Mouse (Mus musculus): ENCODE measurements around the gene Tm7sf2. TPM values are rescaled to one million over a fixed set of nuclear protein-coding genes. Genes with fewer than 3 reads are reported as not detected.

Tm7sf2 gene
- polyA plus RNA-seq (2015; fragmentation: Nextera tagmentation; extraction: Ambion mirVana): 14.6 and 19.7 TPM in 2 replicates

DNA sequence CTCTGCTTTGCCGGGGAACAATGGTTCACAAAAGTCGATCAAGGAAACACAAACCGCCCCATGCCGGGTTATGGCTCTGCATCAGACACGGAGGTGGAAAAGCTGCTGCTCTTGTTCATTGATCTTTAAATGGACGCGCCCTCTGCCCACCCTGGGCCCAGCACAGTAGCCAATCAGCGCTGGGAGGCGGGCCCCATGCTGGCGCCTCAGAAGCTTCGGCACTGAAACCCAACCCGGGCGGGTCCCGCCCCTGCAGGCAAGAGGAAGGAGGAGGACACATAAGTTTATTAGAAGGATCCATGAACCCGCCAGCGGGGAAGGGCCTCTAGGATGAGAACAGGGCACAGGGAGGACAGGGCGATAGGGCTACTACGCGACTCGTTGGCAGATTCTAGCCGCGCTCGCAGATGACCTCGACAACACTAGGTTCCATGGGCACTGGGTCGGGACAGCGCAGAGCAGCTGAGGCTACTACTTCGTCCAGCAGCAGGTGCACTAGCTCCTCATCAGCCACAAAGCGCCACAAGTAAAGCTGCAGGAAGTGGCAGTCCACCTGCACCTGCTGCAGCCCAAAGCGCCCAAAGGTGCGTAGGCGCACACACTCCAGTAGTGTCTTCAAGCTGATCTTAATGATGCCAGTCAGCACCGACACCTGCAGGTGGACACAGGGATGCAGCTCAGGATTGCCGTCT lies at the start of gene Tm7sf2:
Gene Tm7sf2 (minus strand): TSS at position 650 of the 692 bp plus-strand sequence.

DNA sequence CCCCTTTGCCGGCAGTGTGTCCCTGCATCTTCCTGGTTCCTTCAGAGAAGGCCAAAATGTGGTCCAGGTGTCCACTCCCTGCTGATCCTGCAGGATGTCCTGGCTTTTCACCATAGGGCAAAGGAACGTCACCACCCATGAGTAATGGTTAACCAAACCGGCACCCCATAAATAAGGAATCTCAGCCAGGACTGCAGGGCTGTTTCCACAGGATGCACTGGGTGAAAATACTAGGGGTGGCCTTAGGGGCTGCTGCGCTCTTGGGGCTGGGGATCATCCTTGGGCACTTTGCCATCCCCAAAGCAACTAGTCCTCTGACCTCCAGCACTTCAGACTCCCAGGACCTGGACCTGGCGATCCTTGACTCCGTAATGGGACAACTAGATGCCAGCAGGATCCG lies 37.4 kb upstream of the Tm7sf2 start, which contains the start of gene Naaladl1:
Gene Naaladl1 (plus strand): TSS at position 197 of the 400 bp plus-strand sequence.

DNA sequence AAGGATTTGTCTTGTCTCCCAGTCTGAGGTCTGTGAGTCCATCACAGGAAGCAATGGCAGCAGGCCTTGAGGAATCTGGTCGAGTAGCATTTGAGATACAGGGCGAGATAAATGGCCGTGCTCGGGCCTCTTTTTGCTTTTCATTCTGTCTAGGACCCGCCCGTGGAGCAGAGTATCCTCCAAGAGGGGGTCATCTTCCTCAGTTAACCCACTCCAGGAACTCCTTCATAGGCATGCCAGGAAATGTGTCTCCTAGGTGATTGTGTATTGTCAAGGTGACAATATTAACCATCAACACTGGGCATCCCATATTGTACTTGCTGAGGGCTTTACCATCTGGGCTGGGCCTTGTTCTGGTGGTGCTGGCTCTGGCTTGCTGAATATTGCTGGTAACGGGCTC lies 25.9 kb upstream of the Tm7sf2 start, which contains the start of gene AC131692.1:
Gene AC131692.1 (plus strand): TSS at position 301 of the 400 bp plus-strand sequence.

DNA sequence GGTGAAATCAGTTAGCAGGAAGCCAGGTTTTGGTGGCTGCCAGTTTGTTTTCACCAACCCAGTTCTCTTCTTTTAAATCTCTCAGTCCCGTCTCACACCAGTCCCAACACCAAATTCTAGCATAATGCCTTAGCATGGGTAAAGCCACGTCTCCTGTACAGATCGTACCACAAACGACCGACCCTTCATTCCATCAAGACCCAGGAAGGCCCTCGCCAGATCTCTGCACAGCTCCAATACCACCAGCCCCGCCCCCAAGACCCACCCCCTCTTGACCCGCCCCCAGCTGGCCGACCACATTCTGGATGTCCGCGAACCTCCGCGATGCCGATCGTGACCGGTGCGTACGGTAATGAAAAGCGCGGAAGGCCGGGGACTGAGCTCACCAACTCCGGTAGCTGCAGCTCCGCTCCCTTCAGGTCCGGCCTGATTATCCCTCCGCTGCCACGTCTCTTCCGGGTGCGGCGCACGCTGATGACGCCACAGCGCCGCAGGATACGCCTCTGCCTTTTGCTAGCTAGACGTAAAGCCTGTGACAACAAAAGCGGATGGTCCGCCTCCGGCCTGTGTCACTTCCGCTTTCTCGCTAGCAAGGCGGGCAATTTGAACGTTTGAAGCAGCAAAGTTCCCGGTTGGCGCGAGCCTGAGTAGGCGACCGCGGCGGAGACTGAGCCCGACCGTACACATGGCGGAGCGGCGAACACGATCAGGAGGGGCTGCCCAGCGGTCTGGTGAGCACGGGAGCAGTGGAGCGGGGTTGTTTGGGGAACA lies 16.5 kb upstream of the Tm7sf2 start, which contains the start of the genes Zfpl1 and Cdca5:
Gene Zfpl1 (minus strand): TSS at position 479 of the 771 bp plus-strand sequence.
Gene Cdca5 (plus strand): TSS at position 506 of the 771 bp plus-strand sequence.

GRCm38 (mm10) chr19:6082156-6082555 lies 14.0 kb upstream of the Tm7sf2 start, which contains the start of gene Gm28374:
Gene Gm28374, minus strand, starts transcription at chr19:6082256.

GRCm38 (mm10) chr19:6079983-6080480 lies 11.9 kb upstream of the Tm7sf2 start, which contains the start of gene Tmem262:
Gene Tmem262, plus strand, starts transcription at chr19:6080033.

GRCm38 (mm10) chr19:6076564-6077393 lies 8.6 kb upstream of the Tm7sf2 start, which contains the start of gene Vps51:
Gene Vps51, minus strand, starts transcription at chr19:6077231.

DNA sequence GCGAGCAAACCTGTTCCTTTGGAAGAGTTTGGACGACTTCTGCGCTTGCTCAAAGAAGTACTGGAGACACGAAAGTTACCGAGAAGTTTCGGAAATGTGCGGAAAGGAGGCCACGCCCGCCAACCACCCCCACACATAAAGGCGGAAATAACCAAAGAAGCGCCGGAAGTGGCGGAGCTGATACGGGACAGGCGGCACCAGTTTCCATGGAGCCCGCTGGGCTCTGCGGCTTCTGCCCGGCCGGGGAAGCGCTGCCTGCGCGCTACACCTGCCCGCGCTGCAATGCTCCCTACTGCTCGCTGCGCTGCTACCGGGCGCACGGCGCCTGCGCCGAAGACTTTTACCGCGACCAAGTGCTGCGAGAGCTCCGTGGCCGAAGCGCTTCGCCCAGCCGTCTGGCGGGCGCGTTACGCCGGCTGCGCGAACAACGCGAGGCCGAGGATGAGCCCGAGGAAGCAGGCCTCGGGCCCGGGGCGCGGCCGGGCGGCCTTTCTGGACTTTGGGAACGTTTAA lies 7.1 kb downstream of the Tm7sf2 start, which contains the start of gene Znhit2:
Gene Znhit2 (plus strand): TSS at position 172 of the 513 bp plus-strand sequence.

DNA sequence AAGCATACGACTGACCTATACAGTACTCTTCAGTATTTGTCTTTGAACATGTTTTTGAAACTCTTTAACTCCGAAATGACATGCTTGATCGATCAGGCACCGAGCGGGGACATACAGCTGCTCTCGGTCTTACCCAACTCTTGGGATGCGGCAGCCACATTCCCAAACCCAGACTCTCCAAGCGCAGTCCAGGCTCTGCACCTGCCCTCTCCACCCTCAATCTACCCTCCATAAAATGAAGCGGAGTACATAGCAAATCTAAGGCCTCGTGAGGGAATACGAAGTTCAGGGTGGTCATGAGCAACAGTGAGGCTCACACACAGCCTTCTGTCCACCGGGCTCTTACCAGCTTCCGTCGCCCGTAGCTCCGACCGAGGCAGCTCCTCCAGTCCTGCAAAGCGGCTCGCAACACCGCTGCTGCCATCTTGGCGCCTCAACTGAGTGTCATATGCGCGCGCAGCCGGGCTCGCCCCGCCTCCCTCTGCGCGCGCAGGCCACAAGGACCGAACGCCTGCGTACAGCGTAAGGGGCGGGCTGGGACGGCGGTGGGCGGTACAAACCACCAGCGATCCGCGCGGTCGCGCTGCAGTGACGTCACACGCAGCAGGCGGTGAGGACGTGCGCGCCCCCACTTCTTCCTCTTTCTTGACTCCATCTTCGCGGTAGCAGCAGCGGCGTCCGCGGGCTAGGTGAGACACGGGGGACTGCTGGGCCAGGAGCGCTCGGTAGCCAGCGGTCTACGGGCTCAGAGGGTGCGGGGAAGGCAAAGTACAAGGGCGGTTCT lies 10.7 kb downstream of the Tm7sf2 start, which contains the start of the genes Mrpl49 and Fau:
Gene Mrpl49 (minus strand): TSS at position 473 of the 784 bp plus-strand sequence.
Gene Fau (plus strand): TSS at position 532 of the 784 bp plus-strand sequence.

GRCm38 (mm10) chr19:6046294-6047153 lies 21.6 kb downstream of the Tm7sf2 start, which contains the start of gene Syvn1:
Gene Syvn1, plus strand, starts transcription at chr19:6046576.

GRCm38 (mm10) chr19:6015511-6016315 lies 52.5 kb downstream of the Tm7sf2 start, which contains the start of gene Capn1:
Gene Capn1, minus strand, starts transcription at chr19:6015897.

Small RNA genes within 50 kb of the gene (microRNA-seq; reads per million reads assigned to microRNA genes)
- 1.5 reads per million for gene Mir6988

Other genes starting within 250 kb of the Tm7sf2 start
- gene Frmd8, start 193.1 kb downstream of the Tm7sf2 start, polyA plus RNA-seq (2015; fragmentation: Nextera tagmentation; extraction: Ambion mirVana): 14.8 and 15.1 TPM in 2 replicates
- 3.7 and 4.5 TPM in 2 replicates for gene Slc25a45, start 190.6 kb downstream of the Tm7sf2 start, polyA plus RNA-seq (2015; fragmentation: Nextera tagmentation; extraction: Ambion mirVana)
- 0.47 and 0.54 TPM in 2 replicates for gene Tigd3, start 174.2 kb downstream of the Tm7sf2 start, polyA plus RNA-seq (2015; fragmentation: Nextera tagmentation; extraction: Ambion mirVana)
- 52.6 and 59.0 TPM in 2 replicates for gene Dpf2, start 155.4 kb downstream of the Tm7sf2 start, polyA plus RNA-seq (2015; fragmentation: Nextera tagmentation; extraction: Ambion mirVana)
- gene Cdc42ep2, start 143.6 kb downstream of the Tm7sf2 start, polyA plus RNA-seq (2015; fragmentation: Nextera tagmentation; extraction: Ambion mirVana): 18.8 and 20.3 TPM in 2 replicates
- gene Pola2, start 104.2 kb downstream of the Tm7sf2 start, polyA plus RNA-seq (2015; fragmentation: Nextera tagmentation; extraction: Ambion mirVana): 41.8 and 42.6 TPM in 2 replicates
- gene Slc22a20, start 82.2 kb downstream of the Tm7sf2 start, polyA plus RNA-seq (2015; fragmentation: Nextera tagmentation; extraction: Ambion mirVana): 0.31 and 0.34 TPM in 2 replicates
- gene Capn1, start 52.5 kb downstream of the Tm7sf2 start, polyA plus RNA-seq (2015; fragmentation: Nextera tagmentation; extraction: Ambion mirVana): 30.2 and 32.8 TPM in 2 replicates
- gene Syvn1, start 21.8 kb downstream of the Tm7sf2 start, polyA plus RNA-seq (2015; fragmentation: Nextera tagmentation; extraction: Ambion mirVana): 16.7 and 19.3 TPM in 2 replicates
- 29.8 and 33.9 TPM in 2 replicates for gene Mrpl49, start 10.6 kb downstream of the Tm7sf2 start, polyA plus RNA-seq (2015; fragmentation: Nextera tagmentation; extraction: Ambion mirVana)
- 611 and 659 TPM in 2 replicates for gene Fau, start 10.5 kb downstream of the Tm7sf2 start, polyA plus RNA-seq (2015; fragmentation: Nextera tagmentation; extraction: Ambion mirVana)
- 27.6 and 28.5 TPM in 2 replicates for gene Znhit2, start 7.2 kb downstream of the Tm7sf2 start, polyA plus RNA-seq (2015; fragmentation: Nextera tagmentation; extraction: Ambion mirVana)
- 37.0 and 41.4 TPM in 2 replicates for gene Vps51, start 8.9 kb upstream of the Tm7sf2 start, polyA plus RNA-seq (2015; fragmentation: Nextera tagmentation; extraction: Ambion mirVana)
- gene Tmem262, start 11.7 kb upstream of the Tm7sf2 start, polyA plus RNA-seq (2015; fragmentation: Nextera tagmentation; extraction: Ambion mirVana): not detected in 2 replicates
- gene Gm28374, start 13.9 kb upstream of the Tm7sf2 start, polyA plus RNA-seq (2015; fragmentation: Nextera tagmentation; extraction: Ambion mirVana): 0.35 and 0.64 TPM in 2 replicates
- 46.9 and 47.9 TPM in 2 replicates for gene Zfpl1, start 16.6 kb upstream of the Tm7sf2 start, polyA plus RNA-seq (2015; fragmentation: Nextera tagmentation; extraction: Ambion mirVana)
- 4.7 and 8.0 TPM in 2 replicates for gene Cdca5, start 16.6 kb upstream of the Tm7sf2 start, polyA plus RNA-seq (2015; fragmentation: Nextera tagmentation; extraction: Ambion mirVana)
- gene AC131692.1, start 26.0 kb upstream of the Tm7sf2 start, polyA plus RNA-seq (2015; fragmentation: Nextera tagmentation; extraction: Ambion mirVana): not detected in 2 replicates
- gene Naaladl1, start 37.4 kb upstream of the Tm7sf2 start, polyA plus RNA-seq (2015; fragmentation: Nextera tagmentation; extraction: Ambion mirVana): 0.08 TPM in 1 of 2 replicates, not detected in the other
- 23.3 and 26.6 TPM in 2 replicates for gene Sac3d1, start 50.3 kb upstream of the Tm7sf2 start, polyA plus RNA-seq (2015; fragmentation: Nextera tagmentation; extraction: Ambion mirVana)
- 14.6 and 15.8 TPM in 2 replicates for gene Snx15, start 59.9 kb upstream of the Tm7sf2 start, polyA plus RNA-seq (2015; fragmentation: Nextera tagmentation; extraction: Ambion mirVana)
- gene Batf2, start 72.6 kb upstream of the Tm7sf2 start, polyA plus RNA-seq (2015; fragmentation: Nextera tagmentation; extraction: Ambion mirVana): 0.28 and 0.30 TPM in 2 replicates
- 54.9 and 59.2 TPM in 2 replicates for gene Arl2, start 73.2 kb upstream of the Tm7sf2 start, polyA plus RNA-seq (2015; fragmentation: Nextera tagmentation; extraction: Ambion mirVana)
- gene Majin, start 116.0 kb upstream of the Tm7sf2 start, polyA plus RNA-seq (2015; fragmentation: Nextera tagmentation; extraction: Ambion mirVana): not detected in 2 replicates
- gene Gpha2, start 158.0 kb upstream of the Tm7sf2 start, polyA plus RNA-seq (2015; fragmentation: Nextera tagmentation; extraction: Ambion mirVana): 0.37 and 0.65 TPM in 2 replicates
- gene Ppp2r5b, start 167.5 kb upstream of the Tm7sf2 start, polyA plus RNA-seq (2015; fragmentation: Nextera tagmentation; extraction: Ambion mirVana): 19.3 and 25.7 TPM in 2 replicates
- 4.8 and 5.1 TPM in 2 replicates for gene Atg2a, start 173.3 kb upstream of the Tm7sf2 start, polyA plus RNA-seq (2015; fragmentation: Nextera tagmentation; extraction: Ambion mirVana)
- 117 and 130 TPM in 2 replicates for gene Ehd1, start 208.4 kb upstream of the Tm7sf2 start, polyA plus RNA-seq (2015; fragmentation: Nextera tagmentation; extraction: Ambion mirVana)
- gene Cdc42bpg, start 238.1 kb upstream of the Tm7sf2 start, polyA plus RNA-seq (2015; fragmentation: Nextera tagmentation; extraction: Ambion mirVana): 1.1 and 1.4 TPM in 2 replicates

Data from urinary bladder, postnatal 0 days (tissue).